ENCODE assay signal across 12 mouse cellular contexts in the genomic region with DNA sequence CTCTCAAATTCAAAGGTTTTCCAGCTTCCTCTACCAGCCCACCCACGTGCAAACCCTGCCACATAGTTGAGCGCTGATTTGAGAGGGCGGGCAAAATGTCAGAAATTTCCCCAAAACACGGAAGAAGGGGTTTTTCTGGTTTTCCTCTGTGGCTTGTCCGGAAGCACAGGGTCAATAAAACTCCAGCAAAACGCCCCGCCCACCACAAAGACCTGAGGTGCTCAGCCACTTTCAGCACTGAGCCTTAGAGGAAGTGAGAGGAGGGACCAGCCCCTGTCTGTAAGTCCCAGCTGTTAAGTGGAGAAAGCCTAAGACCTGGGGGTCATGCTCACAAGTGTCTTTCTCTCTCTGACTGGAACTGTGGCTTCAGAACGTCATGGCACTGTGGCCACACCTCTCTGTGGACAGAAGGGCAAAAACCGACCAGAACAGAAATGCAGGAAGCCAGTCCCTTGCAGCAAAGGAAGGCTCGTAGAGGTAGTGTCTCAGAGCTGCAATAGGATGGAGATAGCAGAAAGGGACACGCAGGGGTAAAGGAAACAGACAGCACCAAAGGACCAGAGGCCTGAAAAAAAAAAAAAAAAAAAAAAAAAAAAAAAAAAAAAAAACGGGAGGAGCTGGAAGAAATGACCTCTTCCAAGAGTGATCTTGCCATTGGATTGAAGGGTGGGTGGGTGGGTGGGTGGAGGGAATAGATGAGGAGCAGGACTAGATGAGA. TPM values are rescaled to one million over a fixed set of nuclear protein-coding genes. Genes with fewer than 3 reads are reported as not detected.
DNase-seq lines count a peak whose midpoint lies in the region; ATAC-seq and TF ChIP-seq lines count a peak whose summit lies in the region.
"Had no signal": no experiment of that assay in that cellular context is flagged by ENCODE, and none has a peak within 500 bp of the region (broad histone marks: within the 10 kb centered on the region; RNA-seq: fewer than 3 reads in every experiment).

No protein-coding gene starts in this region.

- H3K4me2 ChIP-seq in kidney, postnatal 0 days (ENCODE audit: low read length), result no peak overlapping the region
- no peak overlapping the region for H3K4me2 ChIP-seq in kidney, embryonic 15.5 days
- H3K4me2 ChIP-seq in intestine, embryonic 14.5 days (ENCODE audit: low read length), result no peak overlapping the region
- no peak overlapping the region for H3K4me2 ChIP-seq in midbrain, embryonic 13.5 days (replicated peaks)
- H3K4me2 ChIP-seq: embryonic facial prominence, embryonic 13.5 days; limb, embryonic 15.5 days; neural tube, embryonic 13.5 days had no signal

- H3K27ac ChIP-seq in kidney, postnatal 0 days, result no peak overlapping the region
- no peak overlapping the region for H3K27ac ChIP-seq in kidney, embryonic 15.5 days
- H3K27ac ChIP-seq in intestine, embryonic 14.5 days (ENCODE audit: low read depth), result no peak overlapping the region
- no peak overlapping the region for H3K27ac ChIP-seq in layer of hippocampus, adult 2 months
- no peak overlapping the region for H3K27ac ChIP-seq in midbrain, embryonic 13.5 days
- H3K27ac ChIP-seq: embryonic facial prominence, embryonic 13.5 days; heart, embryonic 10.5 days; limb, embryonic 15.5 days; neural tube, embryonic 13.5 days had no signal

- H3K9ac ChIP-seq in kidney, postnatal 0 days (ENCODE audit: low read depth, low read length), result no peak overlapping the region
- H3K9ac ChIP-seq in kidney, embryonic 15.5 days, result no peak overlapping the region
- H3K9ac ChIP-seq in intestine, embryonic 14.5 days (ENCODE audit: low read length), result no peak overlapping the region
- H3K9ac ChIP-seq in midbrain, embryonic 13.5 days (replicated peaks), result no peak overlapping the region
- H3K9ac ChIP-seq: embryonic facial prominence, embryonic 13.5 days; limb, embryonic 15.5 days; neural tube, embryonic 13.5 days had no signal

- H3K27me3 ChIP-seq in kidney, postnatal 0 days (ENCODE audit: insufficient read depth, low read length), result no peaks in the 10 kb centered on the region
- no peaks in the 10 kb centered on the region for H3K27me3 ChIP-seq in kidney, embryonic 15.5 days
- no peaks in the 10 kb centered on the region for H3K27me3 ChIP-seq in intestine, embryonic 14.5 days (replicated peaks; ENCODE audit: control insufficient read depth, insufficient read depth, low read length)
- no peaks in the 10 kb centered on the region for H3K27me3 ChIP-seq in midbrain, embryonic 13.5 days
- H3K27me3 ChIP-seq: embryonic facial prominence, embryonic 13.5 days; limb, embryonic 15.5 days; neural tube, embryonic 13.5 days had no signal

- WGBS in kidney, postnatal 0 days, result 38% methylated on average over 12 of the region's 12 CpGs
- 41% methylated on average over 11 of the region's 12 CpGs for WGBS in kidney, embryonic 15.5 days
- WGBS in intestine, embryonic 14.5 days, result 40% methylated on average over 12 of the region's 12 CpGs
- 70% methylated on average over 12 of the region's 12 CpGs for WGBS in midbrain, embryonic 13.5 days

- H3K9me3 ChIP-seq in kidney, postnatal 0 days (replicated peaks; ENCODE audit: low read length), result no peaks in the 10 kb centered on the region
- H3K9me3 ChIP-seq in kidney, embryonic 15.5 days (replicated peaks), result no peaks in the 10 kb centered on the region
- H3K9me3 ChIP-seq in intestine, embryonic 14.5 days (ENCODE audit: control insufficient read depth, low read length), result no peaks in the 10 kb centered on the region
- no peaks in the 10 kb centered on the region for H3K9me3 ChIP-seq in midbrain, embryonic 13.5 days
- H3K9me3 ChIP-seq: embryonic facial prominence, embryonic 13.5 days; heart, embryonic 10.5 days; limb, embryonic 15.5 days; neural tube, embryonic 13.5 days had no signal

- intact Hi-C loops in gastrocnemius, postnatal 14 days (cut with DNase I; ENCODE audit: low total_unique reads), result no loop called here

- DNase-seq in kidney, postnatal 0 days (ENCODE audit: low spot score), result peak; percentile 10
- DNase-seq in intestine, embryonic 14.5 days (ENCODE audit: low spot score), result peak; percentile 54
- peak; percentile 50 to 56 for DNase-seq in monocyte, adult 2 months (ENCODE audit: low read depth in 1 of 2, low spot score in 2 of 2)
- peak; percentile 69 for DNase-seq in thymus, postnatal 14 days
- DNase-seq in layer of hippocampus, adult 2 months (ENCODE audit: low spot score in 2 of 2), result no peak
- DNase-seq in gastrocnemius, postnatal 14 days, result no peak

- no peak for ATAC-seq in kidney, postnatal 0 days (replicated peaks; ENCODE audit: low FRiP score, low read depth)
- ATAC-seq in kidney, embryonic 15.5 days (replicated peaks; ENCODE audit: low FRiP score), result no peak
- peak; percentile 62 for ATAC-seq in intestine, embryonic 14.5 days (replicated peaks; ENCODE audit: low FRiP score, low TSS enrichment, low read depth)
- ATAC-seq in midbrain, embryonic 13.5 days, result no peak

- no peak overlapping the region for H3K4me3 ChIP-seq in kidney, postnatal 0 days (replicated peaks; ENCODE audit: low read depth, low read length)
- H3K4me3 ChIP-seq in kidney, embryonic 15.5 days (replicated peaks), result no peak overlapping the region
- H3K4me3 ChIP-seq in intestine, embryonic 14.5 days (ENCODE audit: low read depth, low read length), result no peak overlapping the region
- no peak overlapping the region for H3K4me3 ChIP-seq in layer of hippocampus, adult 2 months
- no peak overlapping the region for H3K4me3 ChIP-seq in midbrain, embryonic 13.5 days (replicated peaks)
- H3K4me3 ChIP-seq: embryonic facial prominence, embryonic 13.5 days; heart, embryonic 10.5 days; limb, embryonic 15.5 days; neural tube, embryonic 13.5 days had no signal

- no peaks in the 10 kb centered on the region for H3K36me3 ChIP-seq in kidney, postnatal 0 days (ENCODE audit: insufficient read depth, low read length)
- H3K36me3 ChIP-seq in kidney, embryonic 15.5 days, result no peaks in the 10 kb centered on the region
- H3K36me3 ChIP-seq in intestine, embryonic 14.5 days (ENCODE audit: control insufficient read depth, insufficient read depth, low read length), result no peaks in the 10 kb centered on the region
- H3K36me3 ChIP-seq in midbrain, embryonic 13.5 days, result no peaks in the 10 kb centered on the region
- H3K36me3 ChIP-seq: embryonic facial prominence, embryonic 13.5 days; heart, embryonic 10.5 days; limb, embryonic 15.5 days; neural tube, embryonic 13.5 days had no signal

- TF ChIP-seq CTCF in kidney, postnatal 0 days (IDR thresholded peaks at IDR 0.05; ENCODE audit: low read depth), result no peak
- TF ChIP-seq CTCF in layer of hippocampus, adult 2 months (conservative IDR thresholded peaks at IDR 0.05), result no peak

- no peaks in the 10 kb centered on the region for H3K4me1 ChIP-seq in kidney, postnatal 0 days (replicated peaks; ENCODE audit: insufficient read depth, low read length)
- no peaks in the 10 kb centered on the region for H3K4me1 ChIP-seq in kidney, embryonic 15.5 days
- no peaks in the 10 kb centered on the region for H3K4me1 ChIP-seq in intestine, embryonic 14.5 days (replicated peaks; ENCODE audit: control insufficient read depth, insufficient read depth, low read length)
- no peaks in the 10 kb centered on the region for H3K4me1 ChIP-seq in midbrain, embryonic 13.5 days (replicated peaks)
- H3K4me1 ChIP-seq: embryonic facial prominence, embryonic 13.5 days; heart, embryonic 10.5 days; neural tube, embryonic 13.5 days had no signal

RNA-seq across cellular contexts. Expression of a gene that starts 14.6 kb away (rescaled TPM):
- 0.05 and 0.08 TPM in 2 replicates for polyA plus RNA-seq in kidney, postnatal 0 days (2015; fragmentation: Nextera tagmentation; extraction: Ambion mirVana)
- 0.14 and 0.18 TPM in 2 replicates for polyA plus RNA-seq in kidney, embryonic 15.5 days (2015; fragmentation: Nextera tagmentation; extraction: Ambion mirVana)
- 0.08 TPM in 1 of 2 replicates, not detected in the other for polyA plus RNA-seq in intestine, embryonic 14.5 days (2014; fragmentation: Nextera tagmentation; extraction: Ambion mirVana)
- total RNA-seq in layer of hippocampus, adult 2 months (2021), result under 1 TPM; 0.52 to 0.69 TPM
- polyA plus RNA-seq in midbrain, embryonic 13.5 days (2015; fragmentation: Nextera tagmentation; extraction: Ambion mirVana), result 0.07 and 0.24 TPM in 2 replicates
- under 1 TPM; 0.08 to 0.09 TPM for total RNA-seq in gastrocnemius, postnatal 14 days (2021)
- polyA plus RNA-seq: heart, embryonic 10.5 days; neural tube, embryonic 13.5 days had no signal

RNA-seq across cellular contexts. Expression of a gene that starts 53.7 kb away (rescaled TPM):
- 2.5 TPM in 2 replicates for polyA plus RNA-seq in kidney, postnatal 0 days (2015; fragmentation: Nextera tagmentation; extraction: Ambion mirVana)
- 3.2 and 3.5 TPM in 2 replicates for polyA plus RNA-seq in kidney, embryonic 15.5 days (2015; fragmentation: Nextera tagmentation; extraction: Ambion mirVana)
- polyA plus RNA-seq in intestine, embryonic 14.5 days (2014; fragmentation: Nextera tagmentation; extraction: Ambion mirVana), result 5.7 and 6.9 TPM in 2 replicates
- total RNA-seq in layer of hippocampus, adult 2 months (2021), result 1 to 10 TPM; 2.7 TPM
- 1.8 and 2.0 TPM in 2 replicates for polyA plus RNA-seq in midbrain, embryonic 13.5 days (2015; fragmentation: Nextera tagmentation; extraction: Ambion mirVana)
- 1 to 10 TPM; 2.9 to 4.0 TPM for total RNA-seq in gastrocnemius, postnatal 14 days (2021)

Comparison
In these comparisons a context has a peak if more than half of its experiments do, and no peak if none do; other contexts are left out.
1. DNase-seq: peak in kidney, postnatal 0 days (single experiment), intestine, embryonic 14.5 days (single experiment), monocyte, adult 2 months (2 of 2) and thymus, postnatal 14 days (single experiment); none in layer of hippocampus, adult 2 months (0 of 2) and gastrocnemius, postnatal 14 days (single experiment).